Mouse (Mus musculus): ENCODE data around the gene Stk33. TPM values are rescaled to one million over a fixed set of nuclear protein-coding genes. Genes with fewer than 3 reads are reported as not detected.
"Not testable (repeated sequence)": the region's sequence is repeated elsewhere in the genome, so short reads cannot be mapped to it uniquely, and the experiment has no call there.

Stk33 gene
- total and polyA plus RNA-seq, 2 experiments: not detected

DNA sequence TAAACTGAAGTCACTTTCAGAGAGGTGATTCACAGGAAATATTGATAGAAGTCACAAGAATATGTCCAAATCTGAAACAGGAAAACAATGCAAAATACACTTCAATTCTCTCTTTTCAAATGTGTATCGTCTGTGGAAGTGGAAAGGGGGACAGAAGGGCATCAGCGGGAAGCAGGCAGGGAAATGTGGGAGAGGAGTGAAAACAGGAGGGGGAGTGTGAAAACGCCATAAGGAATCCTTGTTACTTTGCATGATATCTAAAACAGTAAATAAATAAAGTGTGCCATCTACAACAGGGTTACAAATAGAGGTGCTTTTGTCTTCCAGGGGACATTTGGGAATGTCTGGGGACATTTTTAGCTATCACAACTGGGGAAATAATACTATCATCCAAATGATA lies 39.6 kb downstream of the Stk33 start:
- Histone ChIP-seq H3K36me3 (ENCODE audit: control insufficient read depth, insufficient read depth, low read length) (no peaks in the 10 kb centered on the region), H3K79me2 (ENCODE audit: control insufficient read depth, insufficient read depth, low read length) (no peaks in the 10 kb centered on the region), H3K27me3 (ENCODE audit: control insufficient read depth, insufficient read depth, low read length) (peaks cover 6% of the 10 kb centered on the region; the same call in 1 of the 2 replicates), H3K9ac (ENCODE audit: low read depth, low read length) (no peak overlapping the region), H3K4me3 (ENCODE audit: insufficient read depth, low read depth, low read length) (no peak overlapping the region), H3K4me1 (ENCODE audit: control insufficient read depth, insufficient read depth, low read length) (no peaks in the 10 kb centered on the region), H3K27ac (replicated peaks; ENCODE audit: insufficient read depth, low read depth, low read length) (no peak overlapping the region)
- no peak for DNase-seq (ENCODE audit: extremely low read depth, low read depth, low spot score)
- no peak for TF ChIP-seq CTCF (IDR thresholded peaks at IDR 0.05; ENCODE audit: low read depth, low read length)
- TF ChIP-seq POLR2A (IDR thresholded peaks at IDR 0.05; ENCODE audit: extremely low read depth, insufficient read depth, low read length): no peak
- 50% methylated on average over 3 of the region's 3 CpGs for WGBS

DNA sequence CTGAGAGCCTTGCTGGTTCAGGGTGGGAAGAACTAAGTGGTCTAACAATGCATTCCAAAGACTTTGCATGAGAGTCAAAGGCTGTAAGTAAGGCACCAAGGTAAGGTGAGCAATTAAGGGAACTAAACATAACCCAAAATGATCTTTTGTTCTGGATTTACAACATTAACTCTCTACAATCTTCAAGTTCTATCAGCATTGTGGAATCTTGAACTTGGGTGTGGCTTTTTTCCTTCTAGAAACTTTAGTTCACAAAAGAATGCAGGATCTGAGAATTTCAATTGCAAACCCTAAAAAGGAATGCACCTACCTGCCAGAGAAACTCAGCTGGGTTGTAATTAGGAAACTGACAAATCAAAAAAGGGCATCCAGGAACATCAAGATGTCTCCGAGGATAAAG lies 57.8 kb downstream of the Stk33 start:
- Histone ChIP-seq H3K4me3 (ENCODE audit: insufficient read depth, low read depth, low read length) (no peak overlapping the region), H3K4me1 (ENCODE audit: control insufficient read depth, insufficient read depth, low read length) (no peaks in the 10 kb centered on the region), H3K27ac (replicated peaks; ENCODE audit: insufficient read depth, low read depth, low read length) (no peak overlapping the region), H3K27me3 (ENCODE audit: control insufficient read depth, insufficient read depth, low read length) (no peaks in the 10 kb centered on the region), H3K9ac (ENCODE audit: low read depth, low read length) (no peak overlapping the region), H3K36me3 (ENCODE audit: control insufficient read depth, insufficient read depth, low read length) (no peaks in the 10 kb centered on the region), H3K79me2 (ENCODE audit: control insufficient read depth, insufficient read depth, low read length) (no peaks in the 10 kb centered on the region)
- no peak for DNase-seq (ENCODE audit: extremely low read depth, low read depth, low spot score)
- TF ChIP-seq POLR2A (IDR thresholded peaks at IDR 0.05; ENCODE audit: extremely low read depth, insufficient read depth, low read length) (no peak), CTCF (IDR thresholded peaks at IDR 0.05; ENCODE audit: low read depth, low read length) (no peak)
- 68% methylated on average over 1 of the region's 1 CpGs for WGBS

DNA sequence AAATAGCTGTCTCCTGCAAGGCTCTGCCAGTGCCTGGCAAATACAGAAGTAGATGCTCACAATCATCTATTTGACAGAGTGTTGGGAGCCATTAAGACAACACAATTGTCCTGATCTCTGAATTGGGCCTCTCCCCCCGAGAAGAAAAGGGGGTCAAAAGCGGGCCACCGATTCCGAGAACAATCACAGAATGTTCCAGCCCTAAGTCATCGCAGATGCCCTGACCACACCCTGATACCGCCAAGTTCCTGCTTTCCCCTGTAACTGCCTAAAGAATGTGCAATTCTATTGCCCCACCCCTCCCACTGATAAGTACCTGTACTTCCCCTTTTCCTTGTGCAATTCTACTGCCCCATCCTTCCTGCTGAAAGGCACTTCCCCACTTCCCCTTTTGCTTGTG lies 65.3 kb downstream of the Stk33 start:
- 93% methylated on average over 6 of the region's 6 CpGs for WGBS
- H3K4me3 ChIP-seq (ENCODE audit: insufficient read depth, low read depth, low read length); DNase-seq (ENCODE audit: extremely low read depth, low read depth, low spot score); H3K4me1 ChIP-seq (ENCODE audit: control insufficient read depth, insufficient read depth, low read length); H3K79me2 ChIP-seq (ENCODE audit: control insufficient read depth, insufficient read depth, low read length); H3K36me3 ChIP-seq (ENCODE audit: control insufficient read depth, insufficient read depth, low read length); H3K27ac ChIP-seq (replicated peaks; ENCODE audit: insufficient read depth, low read depth, low read length); H3K27me3 ChIP-seq (ENCODE audit: control insufficient read depth, insufficient read depth, low read length); H3K9ac ChIP-seq (ENCODE audit: low read depth, low read length): not testable (repeated sequence)

DNA sequence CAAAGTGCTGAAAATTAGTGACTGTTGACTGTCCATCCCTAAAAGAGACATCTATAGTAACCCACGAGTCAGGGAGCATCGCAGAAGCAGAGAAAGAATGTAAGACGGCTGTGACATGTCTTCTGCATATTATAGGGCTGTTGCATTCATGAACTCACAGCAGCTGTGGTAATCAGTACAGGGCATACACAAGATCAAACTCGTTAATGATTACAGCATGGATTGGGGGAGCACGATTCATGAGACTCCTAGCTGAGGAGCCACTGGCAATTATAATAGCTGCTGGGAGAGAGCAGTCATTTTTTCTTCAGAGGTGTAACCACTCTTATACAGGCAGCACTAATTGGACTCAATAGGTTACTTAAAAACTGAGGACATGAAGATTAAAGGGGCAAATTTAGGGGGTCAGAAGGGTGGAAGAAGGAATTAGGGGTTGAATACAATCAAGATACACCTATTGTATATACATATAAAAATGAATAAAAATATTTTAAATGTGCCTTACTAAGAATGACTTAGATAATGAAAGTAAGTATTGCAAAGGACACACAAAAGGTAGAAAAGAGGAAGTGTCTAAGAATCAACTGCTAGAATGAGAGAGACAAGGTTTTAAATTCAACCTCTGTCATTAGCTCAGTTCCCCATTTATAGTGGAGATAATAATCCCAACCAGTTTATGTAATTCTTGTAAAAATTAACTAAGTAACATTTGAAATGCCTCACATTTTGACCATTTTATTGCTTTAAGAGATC lies 80.3 kb downstream of the Stk33 start:
- 78% methylated on average over 5 of the region's 5 CpGs for WGBS
- Histone ChIP-seq H3K27me3 (ENCODE audit: control insufficient read depth, insufficient read depth, low read length) (no peaks in the 10 kb centered on the region; the same call in 1 of the 2 replicates), H3K79me2 (ENCODE audit: control insufficient read depth, insufficient read depth, low read length) (no peaks in the 10 kb centered on the region), H3K4me1 (ENCODE audit: control insufficient read depth, insufficient read depth, low read length) (no peaks in the 10 kb centered on the region), H3K9ac (ENCODE audit: low read depth, low read length) (no peak overlapping the region), H3K27ac (replicated peaks; ENCODE audit: insufficient read depth, low read depth, low read length) (no peak overlapping the region), H3K4me3 (ENCODE audit: insufficient read depth, low read depth, low read length) (no peak overlapping the region), H3K36me3 (ENCODE audit: control insufficient read depth, insufficient read depth, low read length) (no peaks in the 10 kb centered on the region)
- TF ChIP-seq POLR2A (IDR thresholded peaks at IDR 0.05; ENCODE audit: extremely low read depth, insufficient read depth, low read length): no peak
- no peak for TF ChIP-seq CTCF (IDR thresholded peaks at IDR 0.05; ENCODE audit: low read depth, low read length)
- no peak for DNase-seq (ENCODE audit: extremely low read depth, low read depth, low spot score)

DNA sequence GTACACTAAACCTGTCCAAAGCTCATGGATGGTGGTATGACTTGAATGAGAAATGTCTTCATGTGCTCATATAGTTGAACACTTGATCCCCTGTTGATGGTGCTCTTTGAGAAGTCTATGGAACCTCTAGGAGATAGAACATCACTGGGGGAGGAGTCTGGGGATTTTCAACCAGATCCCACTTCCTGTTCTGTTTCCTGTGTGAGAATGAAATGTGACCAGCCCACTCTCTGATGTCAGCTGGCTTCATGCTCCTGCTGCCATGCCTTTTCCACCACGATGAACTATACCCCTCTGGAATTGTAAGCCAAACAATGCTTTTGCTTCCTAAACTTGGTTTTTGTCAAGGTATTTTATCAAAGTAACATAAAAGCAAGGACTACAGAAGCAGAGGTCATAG lies 81.0 kb downstream of the Stk33 start:
- 59% methylated on average over 1 of the region's 1 CpGs for WGBS
- no peak for DNase-seq (ENCODE audit: extremely low read depth, low read depth, low spot score)
- H3K36me3 ChIP-seq (ENCODE audit: control insufficient read depth, insufficient read depth, low read length): no peaks in the 10 kb centered on the region
- no peak for TF ChIP-seq CTCF (IDR thresholded peaks at IDR 0.05; ENCODE audit: low read depth, low read length)
- TF ChIP-seq POLR2A (IDR thresholded peaks at IDR 0.05; ENCODE audit: extremely low read depth, insufficient read depth, low read length): no peak
- no peak overlapping the region for H3K9ac ChIP-seq (ENCODE audit: low read depth, low read length)
- no peak overlapping the region for H3K4me3 ChIP-seq (ENCODE audit: insufficient read depth, low read depth, low read length)
- no peak overlapping the region for H3K27ac ChIP-seq (replicated peaks; ENCODE audit: insufficient read depth, low read depth, low read length)
- no peaks in the 10 kb centered on the region for H3K79me2 ChIP-seq (ENCODE audit: control insufficient read depth, insufficient read depth, low read length)
- H3K27me3 ChIP-seq (ENCODE audit: control insufficient read depth, insufficient read depth, low read length): no peaks in the 10 kb centered on the region; the same call in 1 of the 2 replicates
- H3K4me1 ChIP-seq (ENCODE audit: control insufficient read depth, insufficient read depth, low read length): no peaks in the 10 kb centered on the region

DNA sequence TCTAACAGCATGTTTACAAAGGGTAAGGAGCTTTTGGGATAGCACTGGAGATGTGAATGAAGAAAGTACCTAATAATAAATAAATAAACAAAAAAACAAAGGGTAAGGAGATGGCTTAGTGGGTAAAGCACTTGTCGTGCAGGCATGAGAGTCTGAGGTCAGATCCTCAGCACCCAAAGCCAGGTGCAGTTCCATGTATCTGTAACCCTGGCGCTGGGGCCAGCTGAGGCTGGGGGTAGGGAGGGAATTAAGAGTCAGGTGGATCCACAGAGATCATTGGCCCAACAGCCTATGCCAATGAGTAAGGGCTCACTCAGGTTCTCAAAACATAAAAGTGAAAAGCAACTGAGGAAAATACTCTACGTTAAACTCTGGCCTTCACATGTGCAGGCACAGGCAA lies 91.6 kb downstream of the Stk33 start:
- WGBS: 81% methylated on average over 3 of the region's 3 CpGs
- no peak overlapping the region for H3K4me3 ChIP-seq (ENCODE audit: insufficient read depth, low read depth, low read length)
- no peak for TF ChIP-seq POLR2A (IDR thresholded peaks at IDR 0.05; ENCODE audit: extremely low read depth, insufficient read depth, low read length)
- TF ChIP-seq CTCF (IDR thresholded peaks at IDR 0.05; ENCODE audit: low read depth, low read length): no peak

More for the DNA sequence above, 91.6 kb downstream of the Stk33 start:
- no peaks in the 10 kb centered on the region for H3K36me3 ChIP-seq (ENCODE audit: control insufficient read depth, insufficient read depth, low read length)
- no peaks in the 10 kb centered on the region for H3K27me3 ChIP-seq (ENCODE audit: control insufficient read depth, insufficient read depth, low read length)
- no peaks in the 10 kb centered on the region for H3K4me1 ChIP-seq (ENCODE audit: control insufficient read depth, insufficient read depth, low read length)
- no peak overlapping the region for H3K27ac ChIP-seq (replicated peaks; ENCODE audit: insufficient read depth, low read depth, low read length)
- no peaks in the 10 kb centered on the region for H3K79me2 ChIP-seq (ENCODE audit: control insufficient read depth, insufficient read depth, low read length)
- no peak overlapping the region for H3K9ac ChIP-seq (ENCODE audit: low read depth, low read length)
- DNase-seq (ENCODE audit: extremely low read depth, low read depth, low spot score): no peak

Measured in liver, adult 2 months (tissue).